Mouse (Mus musculus) hematopoietic stem cell, adult 5-6 weeks (primary cell): ENCODE results near the gene Pced1b. TPM values are rescaled to one million over a fixed set of nuclear protein-coding genes. Genes with fewer than 3 reads are reported as not detected.

Source experiments
- ATAC-seq, 2 experiments: fragments of 125-278 bp in 1 of 2; replicated peaks in 1 of 2; 2 replicates each; pipeline ENCODE4 v1.8.0; 2016 to 2017; ENCODE audit warnings: inconsistent platforms in 2 of 2, mild to moderate bottlenecking in 2 of 2, moderate number of reproducible peaks in 2 of 2, low read depth in 1 of 2, moderate TSS enrichment in 1 of 2; ENCODE audit not compliant: low FRiP score in 2 of 2, poor library complexity in 2 of 2, severe bottlenecking in 2 of 2, insufficient read depth in 1 of 2, low TSS enrichment in 1 of 2
- total RNA-seq: library from RNA; stranded (forward); fragments of 172-1452, 232-1000 nt; gene quantifications from 2 replicates; pipeline ENCODE4 v1.2.3, GENCODE M21; 2017

The Pced1b gene
- total RNA-seq, 1 experiment from 2014 or later = 8.8 TPM

DNA sequence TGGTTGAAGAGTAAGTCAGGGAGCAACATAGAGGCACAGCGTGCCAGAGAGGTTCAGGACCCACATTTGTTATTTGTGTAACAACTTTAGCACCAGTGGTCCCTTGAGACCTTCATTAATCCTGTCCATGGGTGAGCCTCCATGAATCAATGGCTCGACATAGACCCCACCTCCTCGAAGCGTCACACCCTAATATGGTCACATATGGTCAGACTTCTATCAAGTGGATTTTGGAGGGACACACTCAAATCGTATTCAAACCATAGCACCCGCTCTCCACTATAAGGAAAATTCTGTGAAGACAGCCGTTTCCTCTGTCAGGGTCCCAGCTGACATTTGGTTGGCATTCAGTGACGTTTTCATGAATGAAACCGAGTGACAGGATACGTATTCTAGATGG is 2.4 kb downstream of the Pced1b start:
- no peak for ATAC-seq

GRCm38 (mm10) chr15:97252493-97253034 is 5.7 kb downstream of the Pced1b start:
- no peak; a peak in 1 of 4 replicates for ATAC-seq

DNA sequence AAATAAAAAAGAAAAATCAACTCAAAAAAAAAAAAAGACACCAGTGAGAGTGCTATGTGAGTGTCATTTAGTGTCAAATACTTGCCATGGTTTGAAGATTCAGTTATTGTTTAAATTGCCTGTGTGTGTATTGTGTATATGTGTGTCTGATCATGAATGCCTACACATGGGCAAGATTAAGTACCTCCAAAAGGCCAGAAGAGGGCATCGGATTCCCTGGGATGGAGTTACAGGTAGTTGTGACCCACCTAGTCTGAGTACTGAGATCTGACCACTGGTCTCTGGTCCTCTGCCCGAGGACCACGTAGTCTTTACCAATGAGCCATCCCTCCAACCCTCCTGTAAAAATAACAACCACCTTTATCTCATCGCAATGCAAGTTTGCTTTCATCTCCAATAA is 7.5 kb downstream of the Pced1b start:
- ATAC-seq = no peak

DNA sequence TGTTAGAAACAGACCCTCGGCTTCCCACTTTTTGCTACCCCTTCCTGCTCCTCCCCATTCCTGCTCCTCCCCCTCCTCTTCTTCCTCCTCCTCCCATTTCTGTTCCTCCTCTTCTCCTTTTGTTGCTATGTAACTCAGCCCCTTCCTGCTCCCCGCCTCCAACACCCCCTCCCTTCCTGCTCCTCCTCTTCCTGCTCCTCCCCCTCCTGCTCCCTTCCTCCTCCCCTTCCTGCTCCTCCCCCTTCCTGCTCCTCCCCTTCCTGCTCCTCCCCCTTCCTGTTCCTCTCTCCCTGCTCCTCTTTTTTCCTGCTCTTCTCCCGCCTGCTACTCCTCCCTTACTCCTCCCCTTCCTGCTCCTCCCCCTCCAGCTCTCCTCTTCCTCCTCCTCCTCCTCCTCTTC is 8.9 kb downstream of the Pced1b start:
- no peak for ATAC-seq

GRCm38 (mm10) chr15:97256411-97256810 is 9.5 kb downstream of the Pced1b start:
- ATAC-seq = no peak

DNA sequence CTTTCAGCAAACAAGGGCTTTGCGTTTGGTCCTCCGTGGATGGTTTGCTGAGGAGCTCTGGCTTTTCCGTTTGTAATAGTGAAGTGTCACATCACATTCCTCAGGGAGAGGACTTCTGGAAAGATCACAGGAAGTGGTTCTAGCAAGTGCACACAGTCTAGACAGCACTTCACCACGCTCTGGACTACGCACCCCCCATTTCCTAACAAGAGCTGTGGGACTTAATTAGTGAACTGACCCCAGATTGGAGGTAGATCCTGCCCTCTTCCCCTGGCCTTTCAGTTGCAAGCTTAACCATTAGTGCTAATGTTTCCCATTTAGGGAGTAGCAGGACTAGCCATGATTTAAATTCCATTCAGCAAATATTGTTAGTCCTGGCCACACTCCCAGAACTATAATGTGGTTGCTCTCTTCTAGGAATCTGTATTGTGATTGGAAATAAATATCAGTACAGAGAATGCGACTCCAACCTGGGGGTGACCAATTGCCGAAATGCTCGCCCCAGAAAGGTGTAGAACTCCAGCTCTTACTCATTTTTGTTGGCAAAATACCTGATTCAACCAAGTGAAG is 10.4 kb downstream of the Pced1b start:
- no peak for ATAC-seq

DNA sequence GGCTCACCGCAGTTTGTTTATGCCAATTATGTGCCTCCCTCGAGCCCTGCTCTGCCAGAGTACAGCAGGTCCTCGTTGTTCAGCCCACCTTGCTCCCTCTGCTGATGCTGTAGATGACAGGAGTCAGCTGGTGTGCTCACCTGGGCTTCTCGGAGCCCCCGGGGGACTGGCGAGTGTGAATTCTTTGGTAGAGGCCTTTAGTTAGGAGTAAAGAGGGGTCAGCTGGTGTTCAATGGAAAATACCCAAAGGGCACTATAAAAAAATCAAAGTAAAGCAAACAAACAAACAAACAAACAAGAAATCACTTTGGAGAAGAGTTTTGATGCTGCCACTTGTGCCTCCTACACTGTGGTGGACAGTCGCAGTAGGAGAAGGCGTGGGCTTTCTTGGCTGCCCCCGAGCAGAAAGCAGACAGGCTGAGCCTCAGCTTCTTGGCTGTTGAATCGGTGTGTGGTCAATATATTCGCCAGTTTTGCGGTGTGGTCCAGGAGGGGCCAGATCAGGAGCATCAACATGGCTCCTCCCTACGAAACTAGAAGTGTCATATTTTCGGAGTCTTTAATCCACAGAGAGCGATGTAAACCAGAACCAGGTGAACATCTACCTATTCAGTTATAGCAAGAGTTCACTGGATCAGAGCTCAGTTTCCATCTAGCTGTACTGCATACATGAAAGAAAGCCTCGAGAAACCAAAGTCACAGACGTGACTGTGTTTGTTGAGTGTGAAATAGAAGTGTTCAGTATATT is 11.8 kb downstream of the Pced1b start:
- ATAC-seq = no peak

DNA sequence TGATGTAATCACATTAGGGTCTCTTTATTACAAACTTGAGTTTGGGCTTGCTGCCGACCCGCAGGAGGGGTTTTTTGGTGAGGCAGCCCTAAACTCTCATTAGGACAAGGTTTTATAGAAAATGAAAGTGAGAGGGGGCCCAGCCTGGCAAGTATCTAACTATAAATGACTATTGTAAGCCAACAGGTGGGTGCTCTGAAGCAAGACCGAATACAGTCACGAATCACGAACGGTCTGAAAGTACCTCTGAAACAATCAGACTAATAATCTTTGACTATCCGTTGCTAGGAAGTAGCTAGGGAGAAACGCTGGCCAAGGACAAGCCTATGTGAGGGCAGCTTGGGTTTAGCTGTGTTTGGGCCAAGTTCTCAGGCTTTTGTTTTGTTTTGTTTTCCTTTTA is 12.4 kb downstream of the Pced1b start:
- ATAC-seq = no peak

DNA sequence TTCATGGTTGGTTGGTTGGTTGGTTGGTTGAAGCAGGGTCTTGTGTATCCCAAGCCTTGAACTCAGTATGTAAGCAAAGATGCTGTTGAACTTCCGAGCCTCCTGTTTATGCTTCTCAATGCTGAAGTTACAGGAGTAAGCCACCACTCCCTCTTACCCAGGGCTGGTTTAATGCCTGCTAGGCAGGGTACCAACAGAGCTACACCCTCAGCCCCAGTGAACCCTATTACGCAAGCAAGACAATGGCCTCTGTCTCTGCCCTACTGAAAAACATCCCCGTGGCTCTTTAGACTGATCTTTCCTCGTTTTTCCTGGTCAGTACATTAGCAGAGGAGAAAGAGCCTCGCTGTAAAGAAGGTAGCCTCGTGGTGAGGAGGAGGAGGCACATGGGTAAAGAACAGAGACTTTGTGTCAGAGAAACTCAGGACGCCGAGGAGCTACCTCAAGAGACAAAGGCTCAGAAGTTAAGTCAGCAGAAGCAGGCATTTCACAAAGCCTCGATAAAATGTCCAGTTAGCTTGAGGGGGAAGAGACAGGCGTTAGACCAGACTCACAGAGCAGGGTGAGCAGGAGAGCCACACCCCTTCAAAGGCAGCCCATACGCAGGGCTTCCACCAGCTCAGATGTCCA is 13.2 kb downstream of the Pced1b start:
- ATAC-seq = no peak

DNA sequence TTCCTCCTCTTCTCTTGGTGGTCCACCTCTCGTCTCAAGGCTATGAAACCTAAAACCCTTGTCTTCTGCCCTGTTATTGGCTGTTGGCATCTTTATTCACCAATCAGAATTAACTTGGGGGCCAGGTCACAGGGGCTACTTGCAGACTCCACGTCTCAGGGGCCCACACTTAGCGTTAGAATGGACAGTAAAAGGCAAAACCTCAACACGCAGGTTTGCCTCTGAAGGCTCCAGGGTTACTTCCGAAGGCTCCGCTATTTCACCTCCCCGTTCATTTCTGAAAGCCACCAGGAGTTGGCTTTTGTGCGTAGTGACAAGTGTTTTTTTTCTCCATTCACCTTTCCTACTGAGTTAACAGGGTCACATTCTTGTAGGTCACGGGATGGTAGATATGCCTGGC is 15.3 kb downstream of the Pced1b start:
- no peak for ATAC-seq

DNA sequence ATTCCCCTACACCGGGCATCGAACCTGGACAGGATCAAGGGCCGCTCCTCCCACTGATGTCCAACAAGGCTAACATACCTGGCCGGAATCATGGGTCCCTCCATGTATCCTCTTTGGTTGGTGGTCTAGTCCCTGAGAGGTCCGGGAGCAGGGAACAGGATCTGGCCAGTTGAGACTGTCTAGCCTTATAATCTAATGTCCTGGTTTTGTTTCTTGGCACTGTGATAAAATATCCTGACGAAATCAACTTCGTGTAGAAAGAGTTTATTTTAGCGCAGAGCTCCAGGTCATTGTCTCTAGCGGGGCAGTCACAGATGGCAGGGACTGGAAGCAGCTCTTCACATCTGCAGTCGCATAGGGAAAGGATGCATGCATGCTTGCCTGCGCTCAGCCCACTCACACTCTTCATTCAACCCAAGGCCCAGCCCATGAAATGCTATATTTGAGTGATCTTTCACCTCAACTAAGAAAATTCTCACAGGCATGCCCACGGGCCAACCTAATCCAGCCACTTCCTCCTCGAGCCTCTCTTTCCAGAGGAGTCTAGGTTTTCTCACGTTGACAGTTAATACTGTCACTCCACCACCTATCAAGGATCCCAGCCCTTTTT is 19.4 kb downstream of the Pced1b start:
- no peak for ATAC-seq

GRCm38 (mm10) chr15:97267094-97267695 is 20.3 kb downstream of the Pced1b start:
- ATAC-seq = no peak

GRCm38 (mm10) chr15:97271985-97272697 is 25.2 kb downstream of the Pced1b start:
- ATAC-seq = no peak

- no peak for ATAC-seq
Observed at GRCm38 (mm10) chr15:97272831-97273230, 25.9 kb downstream of the Pced1b start.

DNA sequence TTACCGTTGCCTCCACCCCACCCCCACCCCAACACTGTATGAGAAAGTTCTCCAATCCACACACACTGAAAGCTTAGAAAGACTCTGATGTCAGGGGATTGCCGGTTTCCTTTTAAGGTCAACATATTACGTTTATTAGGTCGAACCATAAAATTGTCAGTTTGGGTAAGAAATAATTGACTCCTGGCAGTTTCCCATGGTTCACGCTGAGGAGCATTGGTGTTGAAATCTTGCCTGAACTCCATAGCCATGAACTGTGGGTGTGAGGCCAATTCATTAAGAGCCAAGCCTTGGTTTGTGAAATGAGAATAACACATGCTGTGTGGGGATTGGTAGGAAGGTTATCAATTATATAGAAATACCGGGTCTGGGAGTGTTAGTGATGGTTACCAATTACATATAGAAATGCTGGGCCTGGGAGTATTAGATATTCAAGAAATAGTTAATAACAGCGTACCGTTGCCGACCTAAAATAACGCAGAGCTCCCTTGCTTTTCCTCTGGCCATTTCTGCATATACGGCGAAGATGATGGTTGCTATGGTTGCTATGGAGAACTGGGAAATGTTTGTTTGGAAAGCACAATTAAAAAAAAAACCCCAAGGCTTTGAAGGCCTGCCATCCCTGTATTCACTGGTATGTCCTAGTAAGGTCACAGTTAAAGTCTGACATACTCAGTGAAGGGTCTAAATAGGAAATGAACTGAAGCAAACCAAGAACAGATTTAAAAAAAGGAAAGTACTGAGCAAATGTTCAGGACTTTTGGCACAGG is 28.9 kb downstream of the Pced1b start:
- no peak for ATAC-seq

- no peak for ATAC-seq
Observed at GRCm38 (mm10) chr15:97276660-97277153, 29.8 kb downstream of the Pced1b start.
